Mouse (Mus musculus): ENCODE results near the gene Setd7. TPM values are rescaled to one million over a fixed set of nuclear protein-coding genes. Genes with fewer than 3 reads are reported as not detected.

Setd7 gene
- polyA plus RNA-seq, 1 experiment from 2014 or later: 4.8 TPM

- peaks cover 49% of the 10 kb centered on the region for H3K36me3 ChIP-seq (ENCODE audit: control insufficient read depth, insufficient read depth, low read length)
- H3K4me3 ChIP-seq (replicated peaks; ENCODE audit: low read length): no peak overlapping the region
- peak overlapping the region; percentile 7; the same call in 1 of the 2 replicates for H3K4me2 ChIP-seq (ENCODE audit: low read depth, low read length)
- no peaks in the 10 kb centered on the region for H3K27me3 ChIP-seq (ENCODE audit: control insufficient read depth, insufficient read depth, low read length)
- H3K9me3 ChIP-seq (replicated peaks; ENCODE audit: control insufficient read depth, low read length): no peaks in the 10 kb centered on the region
- H3K9ac ChIP-seq (ENCODE audit: low read length): peak overlapping the region; percentile 5; the same call in 1 of the 2 replicates
- peak overlapping the region; percentile 81 for H3K27ac ChIP-seq (ENCODE audit: low read length)
- ATAC-seq (ENCODE audit: insufficient read depth, low FRiP score): peak; percentile 88
- H3K4me1 ChIP-seq (ENCODE audit: control insufficient read depth, insufficient read depth, low read length): peaks cover 15% of the 10 kb centered on the region
- 42% methylated on average over 13 of the region's 13 CpGs for WGBS
Measured at GRCm38 (mm10) chr3:51531473-51532281, 29.0 kb downstream of the Setd7 start.

GRCm38 (mm10) chr3:51526891-51527290 is 33.8 kb downstream of the Setd7 start:
- peaks cover 37% of the 10 kb centered on the region for H3K36me3 ChIP-seq (ENCODE audit: control insufficient read depth, insufficient read depth, low read length)
- no peaks in the 10 kb centered on the region for H3K9me3 ChIP-seq (replicated peaks; ENCODE audit: control insufficient read depth, low read length)
- H3K27ac ChIP-seq (ENCODE audit: low read length): no peak overlapping the region
- H3K27me3 ChIP-seq (ENCODE audit: control insufficient read depth, insufficient read depth, low read length): no peaks in the 10 kb centered on the region
- 91% methylated on average over 13 of the region's 13 CpGs for WGBS
- H3K4me1 ChIP-seq (ENCODE audit: control insufficient read depth, insufficient read depth, low read length): peaks cover 5% of the 10 kb centered on the region; the same call in 1 of the 2 replicates
- no peak overlapping the region for H3K4me3 ChIP-seq (replicated peaks; ENCODE audit: low read length)
- no peak overlapping the region for H3K9ac ChIP-seq (ENCODE audit: low read length)
- H3K4me2 ChIP-seq (ENCODE audit: low read depth, low read length): no peak overlapping the region
- ATAC-seq (ENCODE audit: insufficient read depth, low FRiP score): no peak

- Histone ChIP-seq H3K36me3 (ENCODE audit: control insufficient read depth, insufficient read depth, low read length) (peaks cover 30% of the 10 kb centered on the region), H3K4me2 (ENCODE audit: low read depth, low read length) (no peak overlapping the region), H3K9ac (ENCODE audit: low read length) (no peak overlapping the region), H3K4me3 (replicated peaks; ENCODE audit: low read length) (no peak overlapping the region), H3K27ac (ENCODE audit: low read length) (no peak overlapping the region), H3K9me3 (replicated peaks; ENCODE audit: control insufficient read depth, low read length) (no peaks in the 10 kb centered on the region), H3K27me3 (ENCODE audit: control insufficient read depth, insufficient read depth, low read length) (no peaks in the 10 kb centered on the region), H3K4me1 (ENCODE audit: control insufficient read depth, insufficient read depth, low read length) (no peaks in the 10 kb centered on the region)
- ATAC-seq (ENCODE audit: insufficient read depth, low FRiP score): no peak
- WGBS: 86% methylated on average over 16 of the region's 16 CpGs
Measured at GRCm38 (mm10) chr3:51525186-51525785, 35.4 kb downstream of the Setd7 start.

DNA sequence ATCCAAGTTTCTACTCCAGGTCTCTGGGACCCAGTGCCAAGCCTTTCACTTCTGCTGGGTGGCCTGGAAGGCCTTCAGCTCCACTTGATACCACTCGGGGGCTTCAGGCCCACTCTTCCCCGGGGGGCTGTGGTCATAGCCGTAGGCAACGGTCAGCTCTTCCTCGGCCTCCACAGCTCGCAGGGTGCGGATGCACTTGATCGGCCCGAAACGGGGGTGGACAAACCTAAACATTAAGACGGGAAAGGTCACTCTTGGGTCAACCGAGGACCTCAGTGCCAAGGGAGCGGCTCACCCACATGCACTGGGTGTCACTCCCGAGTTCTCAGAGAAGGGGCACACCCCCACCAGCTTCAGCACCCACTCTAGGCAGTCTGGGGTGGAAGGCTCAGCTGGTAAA is 39.4 kb downstream of the Setd7 start:
- Histone ChIP-seq H3K4me2 (ENCODE audit: low read depth, low read length) (no peak overlapping the region), H3K9me3 (replicated peaks; ENCODE audit: control insufficient read depth, low read length) (no peaks in the 10 kb centered on the region), H3K27ac (ENCODE audit: low read length) (no peak overlapping the region), H3K4me3 (replicated peaks; ENCODE audit: low read length) (no peak overlapping the region), H3K9ac (ENCODE audit: low read length) (no peak overlapping the region), H3K4me1 (ENCODE audit: control insufficient read depth, insufficient read depth, low read length) (no peaks in the 10 kb centered on the region), H3K36me3 (ENCODE audit: control insufficient read depth, insufficient read depth, low read length) (peaks cover 8% of the 10 kb centered on the region), H3K27me3 (ENCODE audit: control insufficient read depth, insufficient read depth, low read length) (no peaks in the 10 kb centered on the region)
- WGBS: 85% methylated on average over 14 of the region's 14 CpGs
- ATAC-seq (ENCODE audit: insufficient read depth, low FRiP score): no peak

GRCm38 (mm10) chr3:51518763-51519121 is 41.9 kb downstream of the Setd7 start:
- Histone ChIP-seq H3K27me3 (ENCODE audit: control insufficient read depth, insufficient read depth, low read length) (no peaks in the 10 kb centered on the region), H3K9ac (ENCODE audit: low read length) (no peak overlapping the region), H3K4me2 (ENCODE audit: low read depth, low read length) (0 out of 2 replicates have a peak overlapping the region, but pooled peaks have one; percentile 13), H3K27ac (ENCODE audit: low read length) (peak overlapping the region; percentile 69), H3K4me3 (replicated peaks; ENCODE audit: low read length) (no peak overlapping the region), H3K4me1 (ENCODE audit: control insufficient read depth, insufficient read depth, low read length) (no peaks in the 10 kb centered on the region), H3K9me3 (replicated peaks; ENCODE audit: control insufficient read depth, low read length) (no peaks in the 10 kb centered on the region), H3K36me3 (ENCODE audit: control insufficient read depth, insufficient read depth, low read length) (peaks cover 6% of the 10 kb centered on the region)
- peak; percentile 48; the same call in 1 of the 2 replicates for ATAC-seq (ENCODE audit: insufficient read depth, low FRiP score)
- 58% methylated on average over 8 of the region's 8 CpGs for WGBS

DNA sequence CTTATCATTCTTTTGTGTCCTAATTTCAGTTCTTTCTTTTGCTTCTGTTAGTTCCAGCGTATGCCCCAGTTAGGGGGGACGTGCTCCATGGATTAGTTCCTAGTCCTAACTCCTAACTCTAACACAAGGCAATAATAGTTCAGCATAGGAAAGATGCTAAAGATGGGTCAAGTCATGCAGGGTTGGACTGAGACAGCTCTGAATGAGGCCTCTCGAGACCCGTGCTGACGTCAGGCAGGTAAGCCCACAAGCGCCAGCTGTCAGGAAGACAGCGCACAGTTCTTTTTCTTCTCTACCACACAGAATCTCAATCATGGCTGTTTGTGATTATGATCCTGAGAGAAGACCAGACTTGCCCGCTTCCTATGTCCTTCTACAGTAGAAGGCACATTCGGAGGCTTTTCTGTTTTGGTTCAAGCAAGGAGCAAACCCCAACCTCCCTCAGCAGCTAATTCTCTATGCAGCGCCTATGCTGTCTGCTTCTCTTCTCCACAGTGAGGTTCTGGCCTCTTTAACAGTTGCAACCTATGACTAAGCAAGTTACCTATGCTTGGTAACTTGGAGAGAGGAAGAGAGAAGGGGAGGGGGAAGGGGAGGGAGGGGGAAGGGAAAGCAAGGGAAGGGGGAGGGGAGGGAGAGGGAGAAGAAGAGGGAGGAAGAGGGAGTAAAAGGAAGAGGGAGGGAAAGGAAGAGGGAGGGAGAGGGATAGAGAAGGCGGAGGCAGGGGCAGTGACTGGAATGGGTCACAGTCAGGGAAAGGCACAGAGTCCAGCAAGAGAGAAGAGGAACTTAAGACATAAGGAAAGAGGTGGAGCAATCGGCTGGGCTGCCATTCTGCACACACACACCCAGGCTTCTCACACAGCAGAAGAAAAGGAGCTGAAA is 42.6 kb downstream of the Setd7 start:
- 0 out of 2 replicates have a peak overlapping the region, but pooled peaks have one; percentile 13 for H3K4me2 ChIP-seq (ENCODE audit: low read depth, low read length)
- no peaks in the 10 kb centered on the region for H3K9me3 ChIP-seq (replicated peaks; ENCODE audit: control insufficient read depth, low read length)
- ATAC-seq (ENCODE audit: insufficient read depth, low FRiP score): peak; percentile 42; the same call in 1 of the 2 replicates
- peak overlapping the region; percentile 69 for H3K27ac ChIP-seq (ENCODE audit: low read length)
- no peaks in the 10 kb centered on the region for H3K27me3 ChIP-seq (ENCODE audit: control insufficient read depth, insufficient read depth, low read length)
- WGBS: 67% methylated on average over 12 of the region's 12 CpGs
- H3K4me3 ChIP-seq (replicated peaks; ENCODE audit: low read length): no peak overlapping the region
- H3K36me3 ChIP-seq (ENCODE audit: control insufficient read depth, insufficient read depth, low read length): no peaks in the 10 kb centered on the region
- no peaks in the 10 kb centered on the region for H3K4me1 ChIP-seq (ENCODE audit: control insufficient read depth, insufficient read depth, low read length)
- H3K9ac ChIP-seq (ENCODE audit: low read length): no peak overlapping the region

DNA sequence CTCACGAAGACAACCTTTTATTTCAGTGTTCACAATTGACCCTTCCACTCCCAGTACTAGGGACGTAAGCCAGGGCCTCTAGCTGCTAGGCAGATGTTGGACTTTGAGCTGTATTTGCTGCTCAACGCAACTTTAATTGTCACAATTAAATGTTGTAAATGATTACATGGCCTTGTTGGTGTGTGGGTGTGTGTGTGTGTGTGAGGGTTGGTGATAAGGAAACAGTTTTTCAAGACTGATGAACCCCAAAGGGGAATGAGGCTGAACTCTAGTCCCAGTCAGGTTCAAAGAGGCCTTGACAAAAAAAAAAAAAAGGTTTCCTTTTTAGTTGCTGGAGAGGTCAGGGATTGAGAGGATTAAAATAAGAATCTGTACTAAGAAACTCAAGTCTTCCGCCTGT is 43.2 kb downstream of the Setd7 start:
- 69% methylated on average over 4 of the region's 4 CpGs for WGBS
- no peaks in the 10 kb centered on the region for H3K9me3 ChIP-seq (replicated peaks; ENCODE audit: control insufficient read depth, low read length)
- H3K36me3 ChIP-seq (ENCODE audit: control insufficient read depth, insufficient read depth, low read length): no peaks in the 10 kb centered on the region
- H3K27ac ChIP-seq (ENCODE audit: low read length): no peak overlapping the region
- no peaks in the 10 kb centered on the region for H3K27me3 ChIP-seq (ENCODE audit: control insufficient read depth, insufficient read depth, low read length)
- 0 out of 2 replicates have a peak, but pooled peaks have one; percentile 41 for ATAC-seq (ENCODE audit: insufficient read depth, low FRiP score)
- H3K4me3 ChIP-seq (replicated peaks; ENCODE audit: low read length): no peak overlapping the region
- no peaks in the 10 kb centered on the region for H3K4me1 ChIP-seq (ENCODE audit: control insufficient read depth, insufficient read depth, low read length)
- H3K4me2 ChIP-seq (ENCODE audit: low read depth, low read length): no peak overlapping the region
- H3K9ac ChIP-seq (ENCODE audit: low read length): no peak overlapping the region

DNA sequence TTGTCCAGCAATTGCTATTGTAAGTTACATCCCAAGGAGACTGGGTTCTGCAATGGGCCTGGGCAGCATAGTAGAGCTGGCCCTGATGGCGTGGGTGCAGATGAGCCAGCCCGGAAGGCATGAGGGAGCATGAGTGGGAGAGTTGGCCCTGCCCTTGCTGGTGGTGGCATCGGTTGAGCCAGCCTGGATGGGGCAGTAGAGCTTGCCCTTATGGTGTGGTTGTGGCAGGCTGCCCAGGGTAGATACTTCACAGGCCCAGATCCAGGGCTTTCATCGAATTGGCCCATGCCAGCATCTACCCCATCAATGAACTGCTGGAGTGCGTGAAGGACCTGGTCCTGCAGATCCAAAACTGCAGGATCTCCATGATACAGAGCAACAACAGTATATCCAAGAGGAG is 48.7 kb downstream of the Setd7 start:
- no peaks in the 10 kb centered on the region for H3K4me1 ChIP-seq (ENCODE audit: control insufficient read depth, insufficient read depth, low read length)
- ATAC-seq (ENCODE audit: insufficient read depth, low FRiP score): no peak
- no peak overlapping the region for H3K4me3 ChIP-seq (replicated peaks; ENCODE audit: low read length)
- H3K9me3 ChIP-seq (replicated peaks; ENCODE audit: control insufficient read depth, low read length): no peaks in the 10 kb centered on the region
- H3K27ac ChIP-seq (ENCODE audit: low read length): no peak overlapping the region
- H3K9ac ChIP-seq (ENCODE audit: low read length): no peak overlapping the region
- WGBS: 93% methylated on average over 5 of the region's 5 CpGs
- H3K4me2 ChIP-seq (ENCODE audit: low read depth, low read length): no peak overlapping the region
- 0 out of 2 replicates have a peak, but pooled peaks cover 4% of the 10 kb centered on the region for H3K36me3 ChIP-seq (ENCODE audit: control insufficient read depth, insufficient read depth, low read length)
- H3K27me3 ChIP-seq (ENCODE audit: control insufficient read depth, insufficient read depth, low read length): no peaks in the 10 kb centered on the region
